Mouse (Mus musculus) brain, embryonic 14.5 days (tissue): ENCODE data around the gene Rbl1.

Experiments used
- CTCF ChIP-seq: fragments of 200-500 bp; IDR thresholded peaks from 2 replicates; pipeline ENCODE4 v1.5.1; 2012; ENCODE audit warnings: inconsistent platforms, mild to moderate bottlenecking, moderate library complexity, borderline replicate concordance; ENCODE audit not compliant: insufficient read depth, insufficient read length; ENCODE audit errors: extremely low read depth
- POLR2A ChIP-seq: fragments of 200-500 bp; IDR thresholded peaks from 2 replicates; pipeline ENCODE4 v1.6.1; 2012; ENCODE audit warnings: mild to moderate bottlenecking, inconsistent platforms, borderline replicate concordance; ENCODE audit not compliant: poor library complexity, insufficient read depth, insufficient read length, severe bottlenecking; ENCODE audit errors: extremely low read depth

DNA sequence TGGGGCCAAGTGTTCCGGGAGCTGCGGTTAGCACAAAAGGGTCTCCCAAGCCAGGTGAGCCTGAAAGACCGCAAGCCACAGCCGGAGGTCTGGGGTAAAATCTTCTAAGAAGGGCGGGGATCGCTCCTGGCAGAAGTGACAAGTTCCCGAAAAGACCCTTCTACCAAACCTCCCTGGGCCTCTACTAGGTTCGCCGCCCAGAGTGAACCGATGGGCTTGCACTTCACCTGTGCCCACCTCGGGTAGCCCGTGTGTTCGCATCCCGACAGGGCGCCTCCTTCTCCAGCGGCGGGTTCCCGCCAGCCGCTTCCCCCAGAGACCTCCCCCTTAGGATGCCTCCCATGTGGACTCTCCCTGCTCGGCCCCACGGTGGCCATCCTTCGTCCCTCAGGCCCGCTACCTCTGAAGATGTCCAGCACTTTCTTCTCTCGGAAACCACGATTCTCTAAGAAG is 69.8 kb downstream of the Rbl1 start:
- TF ChIP-seq POLR2A (no peak), CTCF (no peak)
